Mouse (Mus musculus) telencephalon, adult 2 months (tissue): Measurements from ENCODE around the gene Cpsf2.
A peak's percentile ranks its signal among the peaks of the same experiment; 100 is the strongest.
"Not testable (repeated sequence)": the region's sequence is repeated elsewhere in the genome, so short reads cannot be mapped to it uniquely, and the experiment has no call there.

Experiments used
- DNase-seq: peaks from one replicate; pipeline ENCODE4 v3.0.0-alpha.2; 2011; ENCODE audit warnings: low read depth, low spot score

The Cpsf2 gene

DNA sequence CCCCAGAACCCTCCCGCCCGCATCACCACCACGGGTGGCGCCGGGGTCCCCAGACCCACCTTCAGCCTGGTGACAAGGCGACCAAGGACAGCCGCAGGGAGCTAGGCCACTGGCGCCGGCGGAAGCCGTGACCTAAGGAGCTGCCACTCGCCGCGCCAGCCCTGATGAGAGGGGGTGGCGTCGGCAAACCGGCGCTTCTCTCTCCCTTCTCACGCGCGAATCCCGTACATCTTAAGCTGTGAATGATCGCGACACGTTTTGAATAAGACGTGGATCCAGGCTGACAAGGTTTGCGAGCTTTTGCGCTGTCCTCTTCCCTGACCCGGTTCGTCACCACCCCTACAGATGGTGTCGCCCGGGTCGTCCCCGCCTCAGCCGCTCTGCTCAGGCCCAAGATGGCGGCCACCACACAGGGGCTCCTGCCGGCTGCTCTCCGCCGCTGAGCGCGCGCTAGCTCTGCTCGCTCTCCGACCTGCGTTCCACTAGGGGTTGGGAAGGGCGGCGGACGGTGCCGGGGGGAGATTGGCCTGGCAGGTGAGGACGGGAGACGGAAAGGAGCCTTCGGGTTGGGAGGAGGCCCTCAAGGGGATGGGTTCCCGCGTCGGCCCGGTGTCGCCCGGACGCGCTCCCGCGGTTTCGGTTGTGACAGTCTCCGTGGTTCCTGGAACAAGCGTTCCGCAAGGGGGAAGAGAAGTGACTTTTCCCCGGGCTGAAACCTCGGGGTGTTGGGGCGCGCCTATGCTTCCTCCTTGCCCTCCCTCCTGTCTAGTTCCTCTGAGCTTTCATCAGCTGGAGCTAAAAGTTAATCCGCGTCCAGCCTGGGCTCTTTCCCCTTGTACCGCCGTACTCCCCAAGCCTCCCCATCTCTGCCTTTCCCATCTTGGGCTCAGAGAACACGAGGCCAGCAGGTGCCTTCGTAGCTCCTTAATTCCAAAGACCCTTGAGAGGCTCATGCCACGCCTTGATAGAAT is at the start of gene Cpsf2:
Cpsf2 (plus strand) TSS at position 388 of the 971 bp plus-strand sequence.
- peak; percentile 85 for DNase-seq

DNA sequence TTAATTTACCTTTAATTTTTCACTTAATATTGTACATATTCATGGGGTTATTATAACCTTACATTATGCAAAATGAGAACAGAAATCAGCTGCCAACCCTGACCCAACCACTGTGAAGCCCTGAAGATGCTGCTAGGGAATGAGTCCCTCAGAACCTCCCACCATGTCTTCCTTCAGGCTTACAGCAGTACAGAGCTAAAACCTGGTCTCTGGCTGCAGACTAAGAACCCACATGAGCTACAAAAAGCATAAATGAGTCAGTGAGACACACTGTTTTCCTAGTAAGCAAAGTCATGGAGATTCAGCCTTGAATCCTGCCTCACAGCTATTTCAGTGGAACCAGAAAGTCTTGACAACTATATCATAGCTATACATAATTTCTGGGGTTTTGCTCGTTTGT is 47.4 kb upstream of the Cpsf2 start:
- no peak for DNase-seq

DNA sequence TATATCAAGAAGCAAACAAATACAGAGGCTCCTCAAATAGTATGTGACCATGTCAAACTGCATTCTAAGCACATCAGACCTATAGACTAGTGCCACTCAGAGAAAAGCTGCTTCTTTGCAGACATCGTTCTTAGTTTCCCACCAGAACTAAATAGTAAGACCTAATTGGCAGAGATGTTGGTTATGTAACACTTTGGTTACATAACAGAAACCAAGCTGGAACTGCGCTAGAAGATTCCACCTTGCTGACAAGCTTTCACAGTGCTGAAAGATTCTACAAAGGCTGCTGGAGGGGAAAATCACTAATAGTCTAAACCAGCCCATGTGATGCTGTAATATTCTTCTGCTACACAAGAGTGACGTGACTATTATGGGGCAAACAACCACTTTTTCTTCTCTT is 40.6 kb upstream of the Cpsf2 start:
- peak; percentile 67 for DNase-seq

DNA sequence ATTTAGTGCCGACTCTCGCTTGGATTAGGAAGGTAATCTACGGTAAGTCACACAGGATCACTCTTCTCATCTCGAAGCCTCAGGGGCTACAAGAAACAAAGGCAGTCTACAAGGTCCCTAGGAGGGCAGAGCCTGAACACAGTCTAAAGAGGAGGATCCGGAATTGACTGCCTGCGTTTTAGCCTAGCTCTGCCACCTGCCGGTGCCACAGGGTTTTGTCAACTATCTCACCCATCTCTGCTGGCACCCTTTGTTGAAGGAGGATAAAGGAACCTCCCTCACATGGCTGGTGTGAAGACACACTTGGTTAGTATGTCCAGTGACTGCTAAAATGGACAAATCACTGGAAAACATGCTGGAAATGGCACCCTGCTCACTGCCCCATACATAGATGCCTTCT is 38.2 kb upstream of the Cpsf2 start:
- no peak for DNase-seq

DNA sequence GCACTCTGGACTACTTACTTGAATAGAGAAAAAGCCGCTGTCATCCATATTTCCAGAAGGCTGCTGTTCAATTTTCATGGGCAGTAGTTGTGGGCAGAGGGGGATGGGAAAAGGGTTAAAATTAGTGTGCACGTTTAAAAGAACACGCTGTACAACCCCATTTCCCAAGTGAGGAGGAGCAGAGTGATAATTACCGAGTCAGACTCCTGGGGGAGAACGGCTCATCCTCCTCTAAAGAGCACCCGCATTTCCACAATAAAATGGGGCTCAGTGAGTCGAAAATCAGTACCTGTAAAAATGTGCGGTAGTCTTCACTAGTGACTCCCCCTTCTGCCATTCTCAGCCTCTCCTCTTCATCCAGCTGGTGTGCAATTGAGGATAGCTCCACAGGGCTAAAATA is 27.8 kb upstream of the Cpsf2 start:
- peak; percentile 55 for DNase-seq

DNA sequence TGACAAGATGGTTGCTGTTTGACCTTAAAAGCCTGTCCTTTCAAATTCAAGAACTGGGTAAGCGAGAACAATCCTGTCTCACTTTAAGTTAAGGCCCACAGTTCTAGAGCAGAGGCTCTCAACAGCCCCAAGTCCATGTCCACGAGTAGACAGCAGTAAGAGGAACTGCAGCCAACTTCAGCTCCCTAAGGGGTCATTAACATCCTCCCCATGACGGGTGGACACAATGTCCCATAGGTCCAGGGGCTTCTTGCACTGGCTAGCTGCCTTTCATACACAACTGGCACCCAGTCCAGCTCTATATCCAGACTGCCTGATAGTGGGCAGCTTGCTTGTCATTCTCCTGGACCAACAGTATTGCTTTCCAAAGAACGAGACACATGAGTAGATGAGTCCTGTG is 27.0 kb upstream of the Cpsf2 start:
- DNase-seq = no peak

DNA sequence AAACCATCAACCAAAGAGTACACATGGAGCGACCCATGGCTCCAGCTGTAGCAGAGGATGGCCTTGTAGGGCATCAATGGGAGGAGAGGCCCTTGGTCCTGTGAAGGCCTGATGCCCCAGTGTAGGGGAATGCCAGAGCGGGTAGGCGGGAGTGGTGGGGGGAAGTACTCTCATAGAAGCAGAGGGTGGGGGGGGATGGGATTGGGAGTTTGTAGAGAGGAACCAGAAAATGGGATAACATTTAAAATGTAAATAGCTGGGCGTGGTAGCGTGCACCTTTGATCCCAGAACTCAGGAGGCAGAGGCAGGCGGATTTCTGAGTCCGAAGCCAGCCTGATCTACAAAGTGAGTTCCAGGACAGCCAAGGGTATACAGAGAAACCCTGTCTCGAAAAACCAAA is 20.0 kb upstream of the Cpsf2 start:
- DNase-seq = not testable (repeated sequence)

DNA sequence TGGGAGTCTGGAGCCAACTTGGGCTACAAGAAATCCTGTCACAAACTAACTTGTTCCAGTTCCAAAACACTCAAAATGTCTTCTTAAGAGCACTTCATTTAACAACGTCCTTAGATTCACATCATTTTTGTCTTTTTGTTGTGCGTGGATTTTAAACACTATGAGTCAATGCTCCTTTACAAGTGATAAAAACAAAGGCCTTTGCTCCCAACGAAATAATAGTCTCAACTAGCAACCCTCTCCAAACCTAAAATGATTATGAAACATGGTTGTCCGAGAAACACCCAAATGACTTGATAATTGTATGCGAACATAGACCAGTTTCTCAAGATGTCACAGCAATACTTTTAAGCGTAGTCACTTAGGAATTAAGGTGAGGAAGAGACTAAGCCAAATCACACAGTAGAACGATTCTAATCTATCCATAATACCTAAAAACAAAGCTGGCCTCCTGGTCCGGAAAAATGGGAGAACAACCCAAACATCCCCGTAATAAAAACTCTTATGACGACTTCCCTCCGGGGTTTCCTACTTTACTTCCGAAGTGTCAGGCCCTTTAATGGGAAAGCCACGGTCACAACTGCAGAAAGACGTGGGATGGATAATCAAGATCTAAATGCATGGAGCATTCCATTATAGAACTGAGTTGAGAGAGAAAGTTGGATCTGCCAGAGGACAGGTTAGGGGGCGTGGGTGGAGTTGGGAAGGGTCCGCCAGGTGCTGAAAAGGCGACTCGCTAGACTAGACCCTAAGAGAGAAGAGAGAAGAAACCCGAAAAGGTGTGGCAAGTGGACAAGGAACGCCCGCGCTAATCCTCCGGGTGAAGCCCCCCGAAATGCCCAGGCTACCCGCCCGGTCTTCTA is 18.5 kb upstream of the Cpsf2 start:
- no peak for DNase-seq

DNA sequence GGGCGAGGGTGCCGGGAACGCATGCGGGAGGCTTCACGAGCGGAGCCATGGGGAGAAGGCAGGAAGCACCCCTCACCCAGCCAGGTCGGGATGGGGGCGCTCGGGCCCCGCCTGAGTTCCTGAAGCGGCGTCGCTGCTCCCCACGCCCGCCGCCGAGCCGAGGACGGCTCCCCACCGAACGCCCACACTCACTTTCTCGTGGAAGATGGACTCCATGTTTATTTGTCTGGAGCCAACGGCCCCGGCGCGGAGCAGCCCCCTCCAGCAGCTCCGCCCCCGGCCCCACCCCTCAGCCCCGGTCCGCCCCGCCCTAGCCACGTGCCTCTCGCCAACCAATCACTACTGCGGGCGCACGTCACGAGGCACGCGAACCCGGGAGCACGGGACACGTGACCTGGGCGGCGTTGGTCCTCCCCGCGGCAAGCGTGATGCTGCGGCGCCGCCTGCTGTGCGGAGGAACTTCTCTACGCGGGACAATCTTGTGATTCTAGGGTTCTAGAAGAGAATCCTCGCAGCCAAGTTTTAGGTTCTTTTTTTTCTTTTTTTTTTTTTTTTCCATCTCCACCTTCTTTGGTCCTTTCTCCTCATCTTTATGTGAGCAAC is 17.7 kb upstream of the Cpsf2 start, which contains the start of gene Atxn3:
Atxn3 (minus strand) TSS at position 305 of the 603 bp plus-strand sequence.
- peak; percentile 92 for DNase-seq

DNA sequence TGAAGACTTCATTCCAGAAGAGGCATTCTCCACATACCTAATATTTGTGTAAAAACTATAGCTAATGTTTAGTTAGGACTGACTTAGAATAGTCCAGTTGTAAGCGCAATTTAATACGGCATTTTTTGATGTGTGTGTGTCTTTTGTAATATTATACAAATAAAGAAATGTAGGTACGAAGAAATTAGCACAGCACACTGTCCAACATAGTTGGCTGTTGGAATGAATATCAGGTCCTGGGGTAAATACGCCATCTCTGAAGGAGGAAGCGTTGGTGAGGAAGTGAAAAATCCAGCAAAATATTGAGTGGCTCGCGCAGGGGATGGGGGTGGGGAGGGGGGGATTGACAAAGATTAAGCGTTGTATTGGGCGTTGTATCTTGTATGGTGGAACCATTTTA is 17.2 kb upstream of the Cpsf2 start:
- DNase-seq = no peak

DNA sequence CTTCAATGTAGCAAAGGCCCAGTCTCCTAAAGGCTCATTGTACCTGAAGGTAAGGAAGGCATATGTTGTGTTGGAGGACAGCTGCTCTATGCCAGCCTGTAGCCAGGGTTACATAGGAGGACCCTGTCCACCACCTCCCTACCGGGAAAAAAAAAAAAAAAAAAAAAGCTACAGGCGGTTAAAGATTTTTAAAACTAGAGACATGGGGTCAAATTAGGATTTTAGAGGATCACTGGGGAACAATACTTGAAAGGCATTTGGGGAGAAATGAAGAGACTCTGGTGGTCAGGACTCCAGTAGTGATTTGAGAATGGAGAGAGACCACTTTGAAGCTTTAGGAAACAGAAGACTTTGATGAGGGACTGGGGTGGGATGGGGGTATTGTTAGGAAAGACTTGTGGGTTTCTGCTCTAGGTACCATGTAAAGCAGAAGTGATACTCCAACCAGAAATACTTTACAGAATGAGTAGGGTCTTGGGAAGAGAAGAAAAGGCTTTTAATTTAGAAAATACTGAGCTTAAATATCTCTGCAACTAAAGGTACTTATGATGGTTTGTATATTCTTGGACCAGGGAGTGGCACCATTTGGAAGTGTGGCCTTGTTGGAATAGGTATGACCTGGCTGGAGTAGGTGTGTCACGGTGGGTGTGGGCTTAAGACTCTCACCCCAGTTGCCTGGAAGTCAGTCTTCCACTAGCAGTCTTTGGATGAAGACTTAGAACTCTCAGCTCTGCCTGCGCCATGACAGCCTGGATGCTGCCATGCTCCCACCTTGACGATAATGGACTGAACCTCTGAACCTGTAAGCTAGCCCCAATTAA is 16.6 kb upstream of the Cpsf2 start:
- not testable (repeated sequence) for DNase-seq

DNA sequence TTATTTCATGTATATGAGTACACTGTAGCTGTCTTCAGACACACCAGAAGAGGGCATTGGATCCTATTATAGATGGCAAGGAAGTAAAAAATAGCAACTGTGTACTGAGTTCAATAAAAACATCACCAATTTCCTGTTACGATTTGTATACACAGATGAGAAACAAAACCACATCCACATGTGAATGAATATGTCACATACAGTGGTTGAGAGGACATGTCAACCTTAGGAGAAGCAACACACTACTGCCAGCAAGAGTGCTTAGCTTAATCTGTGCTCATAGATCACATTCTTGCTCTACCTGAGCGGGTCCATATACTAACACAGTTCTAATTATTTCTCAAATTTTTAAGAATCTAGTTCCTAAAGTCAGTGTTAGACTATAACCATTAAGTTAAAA is 4.5 kb upstream of the Cpsf2 start:
- DNase-seq = no peak

DNA sequence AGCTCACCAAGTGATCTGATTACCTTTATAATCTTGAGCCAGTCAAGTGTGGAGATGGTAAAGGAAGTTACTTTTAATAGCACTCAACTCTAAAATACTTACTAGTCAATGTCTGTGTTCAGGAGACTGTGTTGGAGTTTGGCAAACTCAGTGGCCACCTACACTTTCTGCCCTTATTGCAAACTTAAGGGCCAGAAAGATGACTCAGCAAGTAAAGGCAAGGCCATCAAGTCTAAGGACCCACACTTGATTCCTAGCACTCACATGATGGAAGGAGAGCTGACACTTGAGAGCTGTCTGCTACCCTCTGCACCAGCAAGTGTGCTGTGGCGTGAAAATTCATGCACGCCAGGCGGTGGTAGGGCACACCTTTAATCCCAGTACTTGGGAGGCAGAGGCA is 3.6 kb upstream of the Cpsf2 start:
- no peak for DNase-seq

DNA sequence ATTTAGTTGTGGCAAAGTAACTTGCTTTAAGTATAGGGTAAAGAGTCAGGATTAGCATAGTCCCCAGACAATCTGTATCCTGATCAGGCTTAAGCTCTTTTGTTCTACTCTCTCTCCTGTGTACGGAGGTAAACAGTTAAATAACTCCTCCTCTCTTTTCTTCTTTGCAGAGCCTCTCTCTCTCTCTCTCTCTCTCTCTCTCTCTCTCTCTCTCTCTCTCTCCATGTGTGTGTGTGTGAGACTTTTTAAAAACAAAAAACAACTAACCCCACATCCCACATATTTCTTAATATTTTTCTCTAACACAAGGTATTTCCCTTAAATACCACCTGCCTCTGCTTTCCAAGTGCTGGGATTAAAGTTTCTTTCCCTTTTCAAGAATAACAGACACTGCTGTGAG is 1.2 kb upstream of the Cpsf2 start:
- no peak for DNase-seq

DNA sequence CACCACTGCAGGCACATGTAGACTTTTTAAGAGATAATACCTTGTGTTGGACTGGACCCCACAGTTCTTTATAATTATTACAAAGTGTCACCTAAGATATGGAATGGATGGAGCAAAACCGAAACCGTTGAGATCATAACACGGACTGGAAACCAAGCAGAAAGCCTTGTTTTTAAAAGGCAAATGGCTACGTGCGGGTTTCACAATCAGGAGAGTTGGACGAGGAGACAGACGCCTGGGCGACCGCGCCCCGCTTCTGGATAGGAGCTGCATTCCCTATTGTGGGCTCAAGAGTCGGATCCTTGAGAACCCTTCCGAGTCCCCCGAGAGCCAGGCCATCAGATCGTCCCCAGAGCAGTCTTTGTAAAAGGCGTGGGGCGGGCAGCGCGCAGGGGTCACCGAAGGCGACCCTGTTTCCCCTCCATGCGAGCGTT is 604 bp upstream of the Cpsf2 start:
- DNase-seq = no peak

DNA sequence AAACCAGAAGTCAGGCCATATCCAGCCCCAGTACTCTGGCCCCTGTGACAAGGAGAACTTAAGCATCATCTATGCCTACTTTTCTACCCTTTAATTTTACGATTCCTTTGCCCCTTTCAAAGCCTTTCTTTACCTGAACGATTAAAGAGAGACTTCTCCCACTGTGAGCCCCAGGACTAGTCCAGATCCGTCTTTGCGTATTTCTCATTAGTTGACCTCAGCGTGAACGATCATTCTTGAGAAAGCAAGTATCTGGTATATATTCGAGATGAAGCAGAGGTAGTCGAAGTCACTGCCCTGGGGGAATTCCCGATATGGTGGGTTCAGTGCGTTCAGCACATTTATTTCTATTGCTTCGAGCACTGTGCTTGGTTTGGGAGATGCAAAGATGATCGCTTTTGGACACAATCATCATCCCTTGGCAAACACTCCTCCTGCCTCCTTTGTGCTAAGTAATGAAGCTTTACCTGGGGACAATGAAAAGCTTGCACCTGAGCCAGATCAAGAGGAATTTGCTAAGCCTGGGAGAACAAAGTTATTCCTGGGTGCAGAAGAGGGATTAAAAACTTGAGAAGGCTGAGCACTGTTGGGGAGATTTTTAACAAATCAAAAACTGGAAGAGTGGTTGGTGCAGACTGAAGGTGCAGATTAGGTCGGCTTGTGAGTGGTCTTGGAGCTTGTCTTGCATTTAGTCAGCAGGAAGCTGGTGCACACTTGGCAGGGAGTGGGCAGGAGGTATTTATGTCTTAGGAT is 1.0 kb downstream of the Cpsf2 start:
- DNase-seq = no peak

DNA sequence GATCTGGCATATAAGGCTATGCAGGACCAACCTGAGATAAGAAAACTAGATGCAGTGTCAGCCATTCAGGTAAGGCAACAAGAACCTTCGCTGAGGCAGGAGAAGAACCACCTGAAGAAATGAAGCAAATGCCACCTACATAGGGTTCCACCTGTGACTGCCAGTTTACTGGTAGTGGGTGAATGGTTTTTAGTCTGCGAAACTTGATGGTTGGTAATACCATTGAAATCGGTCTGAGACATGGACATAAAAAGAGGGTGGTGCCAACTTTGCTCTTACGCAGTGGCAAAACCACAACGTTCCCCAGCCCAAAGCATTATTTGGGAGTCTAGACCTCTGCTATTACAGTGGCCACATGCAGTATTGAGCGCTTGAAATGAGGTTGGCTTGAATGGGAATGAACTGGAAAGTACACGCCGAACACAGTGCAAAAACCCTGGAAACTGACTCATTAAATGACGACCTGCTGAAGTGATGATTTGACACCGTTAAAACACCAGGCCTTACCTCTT is 1.7 kb downstream of the Cpsf2 start:
- DNase-seq = no peak

DNA sequence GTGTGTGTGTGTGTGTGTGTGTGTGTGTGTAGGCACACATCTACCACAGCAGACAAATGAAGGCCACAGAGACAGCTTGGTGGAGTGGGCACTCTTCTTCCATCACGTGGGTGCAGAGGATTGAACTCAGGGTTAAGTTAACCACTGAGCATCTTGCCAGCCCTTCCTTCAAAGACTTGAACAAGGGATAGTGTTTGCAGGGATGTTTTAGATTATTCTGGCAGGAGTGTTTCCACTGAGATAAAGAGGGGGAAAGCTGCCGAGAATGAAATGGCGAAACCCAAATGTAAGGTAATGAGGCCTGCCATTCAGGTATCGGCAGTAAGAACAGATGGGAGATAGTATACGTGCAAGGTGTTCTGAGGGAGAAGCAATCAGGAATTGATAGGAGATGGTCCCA is 2.4 kb downstream of the Cpsf2 start:
- no peak for DNase-seq

DNA sequence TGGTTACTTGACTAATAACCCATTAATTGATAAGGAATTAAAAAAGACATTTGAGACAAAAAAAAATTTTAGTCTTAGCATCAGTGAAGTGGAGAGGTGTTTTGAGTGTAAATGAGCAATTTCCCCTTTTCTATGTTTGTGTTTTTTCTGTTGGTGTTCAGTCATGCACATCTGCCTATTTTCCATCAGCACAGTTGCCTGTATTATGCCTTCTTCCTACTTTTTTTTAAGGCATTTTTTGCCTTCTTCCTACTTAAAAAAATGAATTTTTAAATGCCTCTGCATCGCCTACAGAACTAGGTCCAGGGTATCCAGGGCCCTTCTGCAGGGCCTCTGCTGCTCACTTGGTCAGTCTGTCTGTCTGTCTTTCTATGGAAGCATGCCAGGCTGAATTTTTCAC is 2.8 kb downstream of the Cpsf2 start:
- DNase-seq = no peak

DNA sequence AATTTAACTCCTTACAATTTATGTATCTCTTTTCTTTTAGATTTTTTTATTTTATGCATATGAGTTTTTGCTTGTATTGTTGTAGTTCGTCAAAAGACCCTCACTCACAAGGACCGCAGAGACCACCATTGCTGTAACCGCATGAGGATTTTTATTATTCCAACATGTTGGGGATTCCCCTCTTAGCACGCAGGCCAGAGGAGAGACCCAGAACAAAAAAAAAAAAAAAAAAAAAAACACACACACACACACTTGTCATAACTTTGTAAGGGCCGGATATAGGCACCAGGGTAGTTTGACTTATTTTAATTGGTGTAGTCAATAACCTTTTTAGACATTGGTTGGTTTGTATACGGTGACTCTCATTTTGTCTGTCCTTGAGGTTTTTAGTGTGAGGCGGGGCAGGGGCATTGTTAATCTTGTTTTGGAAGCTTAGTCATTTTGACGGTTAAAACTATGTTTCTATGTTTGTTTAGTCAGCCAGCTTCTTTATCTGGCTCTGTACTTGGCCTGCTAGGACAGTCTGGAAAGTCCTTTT is 3.5 kb downstream of the Cpsf2 start:
- no peak for DNase-seq
